Mouse (Mus musculus): ENCODE results near the gene Lrr1. TPM values are rescaled to one million over a fixed set of nuclear protein-coding genes. Genes with fewer than 3 reads are reported as not detected.
"Not testable (repeated sequence)": the region's sequence is repeated elsewhere in the genome, so short reads cannot be mapped to it uniquely, and the experiment has no call there.

The Lrr1 gene
- polyA plus RNA-seq, 1 experiment from 2014 or later: 22.0 TPM

DNA sequence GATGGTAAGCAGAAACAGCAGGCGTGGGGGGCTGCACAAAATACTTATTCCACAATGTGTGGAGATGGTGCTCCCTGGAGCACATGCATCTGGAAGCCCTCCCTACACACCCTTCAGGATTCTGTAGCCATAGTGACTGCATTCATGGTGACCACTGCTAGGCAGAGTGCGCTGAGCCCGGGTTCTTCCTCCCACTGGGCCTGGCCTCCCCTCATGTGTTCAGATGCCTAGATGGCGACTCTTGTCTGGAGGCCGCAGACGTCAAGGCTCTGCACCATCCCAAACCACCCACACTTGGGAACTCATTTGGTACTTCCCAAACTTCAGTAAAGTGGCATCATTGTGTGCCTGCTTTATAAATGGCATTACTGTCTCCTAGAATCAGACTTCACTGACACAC, 25.2 kb upstream of the Lrr1 start:
- H3K4me3 ChIP-seq: no peak overlapping the region
- no peak overlapping the region for H3K27ac ChIP-seq
- H3K9ac ChIP-seq: no peak overlapping the region
- no peak for ATAC-seq (ENCODE audit: insufficient number of reproducible peaks, insufficient read depth, low FRiP score, low TSS enrichment, low read depth)
- WGBS: 74% methylated on average over 6 of the region's 6 CpGs
- no peak overlapping the region for H3K4me2 ChIP-seq
- no peaks in the 10 kb centered on the region for H3K4me1 ChIP-seq
- no peaks in the 10 kb centered on the region for H3K9me3 ChIP-seq
- no peaks in the 10 kb centered on the region for H3K36me3 ChIP-seq
- H3K27me3 ChIP-seq: no peaks in the 10 kb centered on the region

DNA sequence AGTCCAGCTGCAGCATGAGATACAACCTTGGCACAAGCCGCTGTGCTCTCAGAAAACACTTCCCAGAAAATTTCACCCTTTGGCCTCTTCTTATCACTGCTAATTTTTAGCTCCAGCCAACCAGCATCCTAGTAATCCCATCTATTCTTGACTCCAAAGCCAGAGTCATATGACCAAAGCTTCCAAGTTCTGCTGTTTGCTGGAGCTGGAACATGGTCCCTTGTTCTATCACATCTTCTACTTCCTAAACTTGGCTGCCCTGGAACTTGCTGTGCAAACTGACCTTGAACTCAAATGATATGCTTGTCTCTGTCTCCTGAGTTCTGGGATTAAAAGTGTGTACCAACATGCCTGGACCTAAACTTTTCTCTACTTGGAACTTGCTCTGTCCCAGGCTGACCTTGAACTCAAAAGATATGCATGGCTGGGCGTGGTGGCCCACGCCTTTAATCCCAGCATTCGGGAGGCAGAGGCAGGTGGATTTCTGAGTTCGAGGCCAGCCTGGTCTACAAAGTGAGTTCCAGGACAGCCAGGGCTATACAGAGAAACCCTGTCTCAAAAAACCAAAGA, 21.4 kb upstream of the Lrr1 start:
- no peak overlapping the region for H3K4me3 ChIP-seq
- 93% methylated on average over 5 of the region's 5 CpGs for WGBS

DNA sequence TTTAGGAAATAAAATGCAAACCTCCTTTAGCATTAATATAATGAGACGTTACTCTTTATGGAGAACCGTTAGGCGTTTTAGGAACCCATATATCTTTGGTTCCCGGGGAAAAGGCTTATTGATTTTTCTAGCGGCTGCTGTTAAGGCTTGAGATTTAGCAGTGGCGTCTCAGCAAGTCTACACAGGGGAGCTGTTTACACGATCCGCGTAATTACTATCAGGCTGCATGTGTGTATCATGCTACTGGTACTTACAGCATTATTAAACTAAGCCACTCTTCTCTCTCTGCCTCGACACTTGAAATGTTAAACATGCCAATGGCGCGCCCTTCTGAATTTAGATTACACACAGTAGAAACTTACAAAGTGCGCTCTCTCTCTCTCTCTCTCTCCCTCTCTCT, 18.6 kb upstream of the Lrr1 start:
- H3K4me2 ChIP-seq: no peak overlapping the region
- no peaks in the 10 kb centered on the region for H3K4me1 ChIP-seq
- H3K27ac ChIP-seq: no peak overlapping the region
- no peak overlapping the region for H3K9ac ChIP-seq
- no peaks in the 10 kb centered on the region for H3K9me3 ChIP-seq
- H3K36me3 ChIP-seq: no peaks in the 10 kb centered on the region
- no peak overlapping the region for H3K4me3 ChIP-seq
- no peaks in the 10 kb centered on the region for H3K27me3 ChIP-seq
- WGBS: 84% methylated on average over 13 of the region's 13 CpGs
- ATAC-seq (ENCODE audit: insufficient number of reproducible peaks, insufficient read depth, low FRiP score, low TSS enrichment, low read depth): no peak

More for the DNA sequence above, 21.4 kb upstream of the Lrr1 start:
- no peaks in the 10 kb centered on the region for H3K9me3 ChIP-seq
- no peak overlapping the region for H3K27ac ChIP-seq
- no peaks in the 10 kb centered on the region for H3K36me3 ChIP-seq
- H3K4me2 ChIP-seq: no peak overlapping the region
- H3K27me3 ChIP-seq: no peaks in the 10 kb centered on the region
- no peak for ATAC-seq (ENCODE audit: insufficient number of reproducible peaks, insufficient read depth, low FRiP score, low TSS enrichment, low read depth)
- no peaks in the 10 kb centered on the region for H3K4me1 ChIP-seq
- no peak overlapping the region for H3K9ac ChIP-seq

DNA sequence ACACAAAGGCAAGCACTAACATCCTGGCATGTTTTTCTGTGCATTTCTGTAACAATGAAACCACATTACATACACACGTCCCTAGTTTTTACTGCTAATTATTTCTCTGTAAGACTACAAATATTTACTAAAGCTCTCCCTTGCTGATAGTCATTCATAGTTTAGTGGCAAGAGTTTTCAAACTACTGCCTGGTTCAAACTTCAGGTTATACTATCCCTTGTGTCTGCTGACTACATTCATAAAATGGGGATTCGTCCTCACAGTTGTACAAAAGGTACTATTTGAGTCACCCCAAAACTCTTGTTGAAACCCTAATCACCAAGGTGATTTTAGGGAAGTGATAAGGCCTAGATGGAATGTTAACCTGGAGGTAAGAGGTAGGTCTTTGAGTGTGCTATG, 12.7 kb upstream of the Lrr1 start:
- H3K27me3 ChIP-seq: no peaks in the 10 kb centered on the region
- WGBS: 80% methylated on average over 2 of the region's 2 CpGs

DNA sequence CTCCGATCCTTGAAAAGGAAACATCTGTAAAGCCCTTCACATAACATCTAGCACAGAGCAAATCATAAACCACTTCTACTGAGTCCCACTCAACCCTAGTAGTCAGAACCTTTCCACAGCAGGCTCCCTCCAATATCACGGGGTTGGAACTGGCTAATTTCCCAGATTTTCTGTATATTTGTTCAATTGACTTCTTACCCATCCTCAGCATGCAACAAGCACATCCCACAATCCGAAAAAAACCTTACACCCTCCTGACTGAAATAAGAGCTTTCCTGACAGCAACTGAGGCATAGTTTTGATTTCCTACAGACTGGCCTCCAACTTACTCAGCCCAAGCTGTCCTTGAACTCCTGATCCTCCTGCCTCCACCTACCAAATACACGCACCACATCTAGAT, 12.2 kb upstream of the Lrr1 start:
- Histone ChIP-seq H3K36me3 (peaks cover 20% of the 10 kb centered on the region), H3K9me3 (no peaks in the 10 kb centered on the region), H3K4me2 (no peak overlapping the region), H3K27ac (no peak overlapping the region), H3K4me1 (peaks cover 4% of the 10 kb centered on the region), H3K4me3 (no peak overlapping the region), H3K9ac (no peak overlapping the region), H3K27me3 (no peaks in the 10 kb centered on the region)
- ATAC-seq (ENCODE audit: insufficient number of reproducible peaks, insufficient read depth, low FRiP score, low TSS enrichment, low read depth): no peak
- 82% methylated on average over 4 of the region's 4 CpGs for WGBS

More for the DNA sequence above, 12.7 kb upstream of the Lrr1 start:
- no peak overlapping the region for H3K27ac ChIP-seq
- no peak overlapping the region for H3K9ac ChIP-seq
- H3K4me3 ChIP-seq: no peak overlapping the region
- no peak overlapping the region for H3K4me2 ChIP-seq
- ATAC-seq (ENCODE audit: insufficient number of reproducible peaks, insufficient read depth, low FRiP score, low TSS enrichment, low read depth): no peak
- no peaks in the 10 kb centered on the region for H3K9me3 ChIP-seq
- H3K36me3 ChIP-seq: peaks cover 20% of the 10 kb centered on the region
- peaks cover 4% of the 10 kb centered on the region for H3K4me1 ChIP-seq

DNA sequence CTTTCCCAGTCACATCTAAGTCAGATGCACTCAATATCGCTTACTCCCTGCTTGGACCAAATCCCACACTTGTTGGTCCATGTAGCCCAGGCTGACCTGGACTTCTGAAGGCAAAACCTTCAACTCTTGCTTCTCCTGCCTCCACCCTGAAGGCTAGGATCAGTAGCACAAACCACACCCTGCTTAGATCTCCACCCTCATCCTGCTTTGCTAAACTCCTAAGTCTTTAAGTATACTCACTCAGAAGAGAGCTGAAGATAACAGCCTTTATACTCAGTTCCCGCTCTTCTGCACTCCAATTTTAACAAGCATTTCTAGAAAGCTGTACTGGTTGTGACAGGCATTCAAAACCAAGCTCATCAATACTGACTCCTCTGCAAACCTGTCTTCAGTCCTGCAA, 11.5 kb upstream of the Lrr1 start:
- no peaks in the 10 kb centered on the region for H3K27me3 ChIP-seq
- no peak overlapping the region for H3K9ac ChIP-seq
- H3K4me2 ChIP-seq: 0 out of 2 replicates have a peak overlapping the region, but pooled peaks have one; percentile 67
- peak overlapping the region; percentile 65; the same call in 1 of the 2 replicates for H3K4me3 ChIP-seq
- peaks cover 20% of the 10 kb centered on the region for H3K36me3 ChIP-seq
- H3K9me3 ChIP-seq: no peaks in the 10 kb centered on the region
- 99% methylated on average over 2 of the region's 2 CpGs for WGBS
- H3K27ac ChIP-seq: no peak overlapping the region
- H3K4me1 ChIP-seq: peaks cover 4% of the 10 kb centered on the region
- no peak for ATAC-seq (ENCODE audit: insufficient number of reproducible peaks, insufficient read depth, low FRiP score, low TSS enrichment, low read depth)

DNA sequence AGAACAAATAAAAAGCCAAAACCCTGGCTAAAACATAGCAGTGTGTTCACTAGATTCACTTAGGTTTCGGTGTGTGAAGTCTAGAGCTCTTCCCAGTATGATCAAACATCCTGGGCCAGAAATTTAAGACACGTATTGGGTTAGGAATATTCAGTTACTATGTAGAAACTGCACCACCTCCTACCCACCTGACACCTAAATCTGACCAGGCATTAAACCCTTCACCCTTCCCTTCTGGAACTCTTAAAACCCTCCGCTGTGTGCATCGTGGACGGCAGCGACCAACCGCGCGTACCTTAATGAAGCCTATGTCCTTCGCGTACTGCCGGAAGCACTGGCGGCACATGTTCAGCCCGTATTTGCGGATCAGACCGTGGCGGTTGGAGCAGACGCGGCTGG, 10.2 kb upstream of the Lrr1 start:
- peaks cover 4% of the 10 kb centered on the region for H3K4me1 ChIP-seq
- peaks cover 20% of the 10 kb centered on the region for H3K36me3 ChIP-seq
- peak overlapping the region; percentile 67 for H3K4me2 ChIP-seq
- 0 out of 2 replicates have a peak, but pooled peaks have one; percentile 1 for ATAC-seq (ENCODE audit: insufficient number of reproducible peaks, insufficient read depth, low FRiP score, low TSS enrichment, low read depth)
- peak overlapping the region; percentile 65 for H3K4me3 ChIP-seq
- H3K9me3 ChIP-seq: no peaks in the 10 kb centered on the region
- H3K27ac ChIP-seq: peak overlapping the region; percentile 95
- under 1% methylated on average over 19 of the region's 19 CpGs for WGBS
- no peaks in the 10 kb centered on the region for H3K27me3 ChIP-seq
- peak overlapping the region; percentile 92 for H3K9ac ChIP-seq

DNA sequence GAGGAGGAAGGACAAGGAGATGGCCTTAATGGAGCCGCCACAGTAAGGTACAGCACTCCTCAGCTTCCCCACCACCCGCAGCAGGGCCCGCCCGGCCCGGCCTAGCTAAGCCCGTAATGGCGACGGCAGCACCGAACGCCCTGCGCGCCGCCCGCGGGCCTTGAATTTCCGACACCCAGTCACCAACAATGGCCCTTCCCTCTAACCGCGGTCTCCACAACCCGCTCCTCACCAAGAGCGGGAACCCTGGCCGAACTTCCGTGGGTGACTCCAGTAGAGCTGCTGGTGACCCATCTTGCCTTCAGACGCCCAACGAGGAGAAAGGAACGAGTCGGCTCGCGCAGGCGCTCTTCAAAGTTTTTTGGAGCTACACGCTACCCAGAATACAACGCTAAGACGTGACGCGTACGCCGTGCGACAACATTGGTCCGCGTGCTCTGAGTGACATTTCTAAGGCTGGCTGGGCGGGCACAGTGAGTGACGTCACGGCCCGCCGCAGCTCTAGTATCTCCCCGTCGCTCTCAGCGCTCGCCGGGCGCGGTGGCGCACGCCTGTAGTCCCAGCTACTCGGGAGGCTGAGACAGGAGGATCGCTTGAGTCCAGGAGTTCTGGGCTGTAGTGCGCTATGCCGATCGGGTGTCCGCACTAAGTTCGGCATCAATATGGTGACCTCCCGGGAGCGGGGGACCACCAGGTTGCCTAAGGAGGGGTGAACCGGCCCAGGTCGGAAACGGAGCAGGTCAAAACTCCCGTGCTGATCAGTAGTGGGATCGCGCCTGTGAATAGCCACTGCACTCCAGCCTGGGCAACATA, 9.6 kb upstream of the Lrr1 start, which contains the start of gene Rps29:
TSS of gene Rps29 (minus strand) at position 422 of the 813 bp plus-strand sequence.
- H3K4me1 ChIP-seq, H3K9me3 ChIP-seq, H3K27me3 ChIP-seq: not testable (repeated sequence)
- H3K4me2 ChIP-seq: peak within 1 kb of the TSS; percentile 67
- under 1% methylated on average over 59 of the region's 68 CpGs for WGBS
- peak within 1 kb of the TSS; percentile 92 for H3K9ac ChIP-seq
- ATAC-seq (ENCODE audit: insufficient number of reproducible peaks, insufficient read depth, low FRiP score, low TSS enrichment, low read depth): peak; percentile 99
- peak within 1 kb of the TSS; percentile 65 for H3K4me3 ChIP-seq
- H3K36me3 ChIP-seq: peaks cover 20% of the 10 kb centered on the region
- peak within 1 kb of the TSS; percentile 95 for H3K27ac ChIP-seq

DNA sequence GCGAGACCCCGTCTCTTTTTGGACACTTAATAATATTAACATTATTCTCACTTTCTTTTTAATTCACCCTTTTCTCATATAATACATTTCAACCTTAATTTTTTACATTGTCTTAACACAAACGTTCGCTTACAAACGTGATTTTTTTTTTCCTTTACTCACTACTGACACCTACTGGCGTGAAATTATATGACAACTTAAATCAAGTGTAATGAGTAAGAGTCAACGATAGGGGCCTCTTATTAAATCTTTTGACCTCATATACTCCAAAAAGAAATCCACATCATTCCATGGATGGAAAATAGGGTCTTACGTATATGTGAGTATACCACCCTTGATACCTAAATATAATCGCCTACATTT, 9.1 kb upstream of the Lrr1 start:
- peaks cover 4% of the 10 kb centered on the region for H3K4me1 ChIP-seq
- H3K9me3 ChIP-seq: no peaks in the 10 kb centered on the region
- peak overlapping the region; percentile 36 for H3K4me2 ChIP-seq
- H3K9ac ChIP-seq: no peak overlapping the region
- no peak for ATAC-seq (ENCODE audit: insufficient number of reproducible peaks, insufficient read depth, low FRiP score, low TSS enrichment, low read depth)
- H3K4me3 ChIP-seq: peak overlapping the region; percentile 65
- H3K36me3 ChIP-seq: peaks cover 20% of the 10 kb centered on the region
- no peak overlapping the region for H3K27ac ChIP-seq
- no peaks in the 10 kb centered on the region for H3K27me3 ChIP-seq
- WGBS: 6% methylated on average over 9 of the region's 9 CpGs

DNA sequence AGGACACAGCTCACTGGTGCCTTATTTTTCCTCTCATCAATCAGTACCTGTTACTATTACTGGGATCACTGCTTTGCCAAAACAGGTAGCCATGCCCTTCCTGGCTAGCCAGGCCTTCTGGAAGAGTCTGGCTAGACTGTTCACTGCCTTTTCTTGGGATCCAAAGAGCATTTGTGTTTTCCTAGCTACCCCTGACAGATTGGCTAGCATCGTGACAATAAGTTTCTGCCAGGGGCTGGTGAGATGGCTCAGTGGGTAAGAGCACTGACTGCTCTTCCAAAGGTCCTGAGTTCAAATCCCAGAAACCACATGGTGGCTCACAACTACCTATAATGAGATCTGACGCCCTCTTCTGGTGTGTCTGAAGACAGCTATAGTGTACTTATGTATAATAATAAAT, 7.9 kb upstream of the Lrr1 start:
- not testable (repeated sequence) for H3K4me3 ChIP-seq; H3K9me3 ChIP-seq; H3K4me2 ChIP-seq; H3K9ac ChIP-seq; H3K27ac ChIP-seq; ATAC-seq (ENCODE audit: insufficient number of reproducible peaks, insufficient read depth, low FRiP score, low TSS enrichment, low read depth); H3K27me3 ChIP-seq; H3K4me1 ChIP-seq
- H3K36me3 ChIP-seq: peaks cover 19% of the 10 kb centered on the region
- WGBS: 75% methylated on average over 2 of the region's 2 CpGs

DNA sequence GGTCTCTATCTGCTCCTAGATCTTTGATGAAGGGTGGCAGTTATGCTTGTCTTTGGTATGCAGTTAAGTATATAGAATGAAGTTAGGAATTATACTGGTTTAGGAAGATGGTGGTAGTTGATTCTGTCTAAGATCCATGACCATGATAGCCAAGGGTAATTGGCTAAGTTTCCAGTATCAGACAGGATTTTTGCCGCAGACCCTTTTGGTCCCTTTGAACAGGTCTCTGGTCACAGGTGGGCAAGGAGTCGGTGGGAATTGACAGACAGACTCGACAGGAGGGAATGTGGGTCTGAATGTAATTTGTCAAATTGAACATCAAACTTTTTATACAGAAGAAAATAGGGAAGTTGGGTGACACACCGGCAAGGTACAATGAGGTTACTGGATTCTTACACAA, 5.0 kb upstream of the Lrr1 start:
- not testable (repeated sequence) for H3K9ac ChIP-seq; H3K27me3 ChIP-seq; H3K4me2 ChIP-seq; H3K4me3 ChIP-seq; H3K9me3 ChIP-seq; ATAC-seq (ENCODE audit: insufficient number of reproducible peaks, insufficient read depth, low FRiP score, low TSS enrichment, low read depth); H3K4me1 ChIP-seq; H3K27ac ChIP-seq; H3K36me3 ChIP-seq
- WGBS: 85% methylated on average over 4 of the region's 4 CpGs

DNA sequence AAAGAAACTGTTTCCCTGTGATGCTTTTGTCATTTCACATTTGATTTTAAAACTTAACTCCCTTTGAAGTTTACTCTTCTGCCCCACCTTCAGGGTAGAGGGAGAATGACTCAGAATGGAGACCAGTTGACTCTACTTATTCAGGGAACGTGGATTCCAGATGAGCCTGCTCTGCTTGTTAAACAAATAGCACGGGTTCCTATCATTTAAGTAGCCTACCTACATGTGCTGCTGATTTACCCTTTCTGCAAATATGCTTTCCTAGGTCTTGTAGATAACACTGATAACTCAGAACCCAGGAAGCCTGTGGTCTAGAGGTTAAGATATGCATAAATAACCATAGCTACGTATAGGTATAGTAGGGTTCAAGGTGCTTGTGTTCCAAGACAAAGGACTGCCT, 3.7 kb upstream of the Lrr1 start:
- Histone ChIP-seq H3K4me2 (no peak overlapping the region), H3K9ac (0 out of 2 replicates have a peak overlapping the region, but pooled peaks have one; percentile 6), H3K4me1 (peaks cover 11% of the 10 kb centered on the region), H3K27ac (no peak overlapping the region), H3K4me3 (no peak overlapping the region), H3K9me3 (no peaks in the 10 kb centered on the region), H3K36me3 (no peaks in the 10 kb centered on the region), H3K27me3 (no peaks in the 10 kb centered on the region)
- no peak for ATAC-seq (ENCODE audit: insufficient number of reproducible peaks, insufficient read depth, low FRiP score, low TSS enrichment, low read depth)
- 46% methylated on average over 3 of the region's 3 CpGs for WGBS
